Mouse (Mus musculus) midbrain, postnatal 0 days (tissue): Measurements from ENCODE around the gene Ccn5. TPM values are rescaled to one million over a fixed set of nuclear protein-coding genes. Genes with fewer than 3 reads are reported as not detected.

Source experiments
- ATAC-seq: fragments of 200-750 bp; cut with Nextera tagmentation; 2 replicates; pipeline ENCODE4 v1.8.0; 2017; ENCODE audit warnings: moderate number of reproducible peaks, mild to moderate bottlenecking, moderate TSS enrichment, moderate library complexity; ENCODE audit not compliant: low FRiP score
- DNase-seq: peaks from one replicate; pipeline ENCODE4 v3.0.0-alpha.2; 2015; ENCODE audit warnings: low spot score
- H3K27ac ChIP-seq: fragments of 300-500 bp; sonication (generic); 2 replicates; pipeline ENCODE4 v1.5.1; 2014; ENCODE audit warnings: low read depth, mild to moderate bottlenecking, low read length, mixed read lengths
- H3K27me3 ChIP-seq: fragments of 300-500 bp; sonication (generic); 2 replicates; pipeline ENCODE4 v1.6.1; 2014; ENCODE audit warnings: low read length, control low read depth, mixed read lengths; ENCODE audit not compliant: insufficient read depth
- H3K36me3 ChIP-seq: fragments of 300-500 bp; sonication (generic); 2 replicates; pipeline ENCODE4 v1.6.1; 2014; ENCODE audit warnings: low read length, control low read depth, mixed read lengths; ENCODE audit not compliant: insufficient read depth
- H3K4me1 ChIP-seq: fragments of 300-500 bp; sonication (generic); 2 replicates; pipeline ENCODE4 v1.6.1; 2014; ENCODE audit warnings: mild to moderate bottlenecking, control low read depth, antibody characterized with exemption, low read length, mixed read lengths; ENCODE audit not compliant: insufficient read depth
- H3K4me2 ChIP-seq: fragments of 300-500 bp; sonication (generic); 2 replicates; pipeline ENCODE4 v1.6.1; 2014; ENCODE audit warnings: low read depth, mild to moderate bottlenecking, low read length, mixed read lengths; ENCODE audit not compliant: poor library complexity, severe bottlenecking
- H3K4me3 ChIP-seq: fragments of 300-500 bp; sonication (generic); 2 replicates; pipeline ENCODE4 v1.5.1; 2014; ENCODE audit warnings: low read depth, mild to moderate bottlenecking, low read length, moderate library complexity
- H3K9ac ChIP-seq: fragments of 300-500 bp; sonication (generic); replicated peaks from 2 replicates; pipeline ENCODE4 v1.6.1; 2014; ENCODE audit warnings: mild to moderate bottlenecking, low read length, moderate library complexity, mixed read lengths; ENCODE audit not compliant: poor library complexity, severe bottlenecking
- H3K9me3 ChIP-seq: fragments of 300-500 bp; sonication (generic); 2 replicates; pipeline ENCODE4 v1.6.1; 2016; ENCODE audit warnings: low read length, control low read depth
- CTCF ChIP-seq: IDR thresholded peaks from 2 replicates; pipeline ENCODE4 v1.5.1; 2016; ENCODE audit warnings: antibody characterized with exemption, mild to moderate bottlenecking
- WGBS: fragments of 180-500 bp; shearing (Covaris S2); extraction: QIAGEN DNeasy Blood & Tissue Kit; methylation state at CpG from one replicate; pipeline ENCODE4 v1.1.7; 2014; 5-methylcytosine and 5-hydroxymethylcytosine counted together
- polyA plus RNA-seq: library from polyadenylated mRNA; unstranded; fragments of >200 nt; fragmentation: Nextera tagmentation; extraction: Ambion mirVana; gene quantifications from 2 replicates; pipeline ENCODE4 v1.2.1, GENCODE M21; 2015
- total RNA-seq: library from RNA; depleted of rRNA; stranded (reverse); fragments of >200 nt; gene quantifications from 2 replicates; pipeline ENCODE4 v1.2.3, GENCODE M21; 2014

Ccn5 gene
- total and polyA plus RNA-seq, 2 experiments from 2014 or later = 0.22 to 0.32 TPM

- H3K9ac ChIP-seq = no peak within 1 kb of the TSS
Observed at GRCm38 (mm10) chr2:163853461-163853901, 32.8 kb downstream of the Ccn5 start, which contains the start of gene Kcnk15. Gene Kcnk15 (plus strand): TSS chr2:163853651.

GRCm38 (mm10) chr2:163857233-163857632 is 36.6 kb downstream of the Ccn5 start:
- DNase-seq = no peak
- no peaks in the 10 kb centered on the region for H3K36me3 ChIP-seq
- peak; percentile 59; the same call in 1 of the 2 replicates for ATAC-seq
- no peak overlapping the region for H3K27ac ChIP-seq
- H3K4me2 ChIP-seq = no peak overlapping the region
- 76% methylated on average over 6 of the region's 6 CpGs for WGBS
- H3K9me3 ChIP-seq = no peaks in the 10 kb centered on the region
- no peak overlapping the region for H3K9ac ChIP-seq
- no peak overlapping the region for H3K4me3 ChIP-seq
- peaks cover 55% of the 10 kb centered on the region for H3K27me3 ChIP-seq
- no peak for TF ChIP-seq CTCF
- H3K4me1 ChIP-seq = 0 out of 2 replicates have a peak, but pooled peaks cover 3% of the 10 kb centered on the region

More at GRCm38 (mm10) chr2:163853461-163853901, 32.8 kb downstream of the Ccn5 start, which contains the start of gene Kcnk15:
- ATAC-seq (no peak), DNase-seq (peak; percentile 49)
- WGBS = 2% methylated on average over 38 of the region's 38 CpGs
- Histone ChIP-seq H3K4me1 (no peaks in the 10 kb centered on the region), H3K9me3 (no peaks in the 10 kb centered on the region), H3K27me3 (peaks cover 76% of the 10 kb centered on the region), H3K27ac (no peak within 1 kb of the TSS), H3K36me3 (no peaks in the 10 kb centered on the region), H3K4me2 (peak within 1 kb of the TSS; percentile 31), H3K4me3 (peak within 1 kb of the TSS; percentile 24)
- peak; percentile 78 for TF ChIP-seq CTCF

DNA sequence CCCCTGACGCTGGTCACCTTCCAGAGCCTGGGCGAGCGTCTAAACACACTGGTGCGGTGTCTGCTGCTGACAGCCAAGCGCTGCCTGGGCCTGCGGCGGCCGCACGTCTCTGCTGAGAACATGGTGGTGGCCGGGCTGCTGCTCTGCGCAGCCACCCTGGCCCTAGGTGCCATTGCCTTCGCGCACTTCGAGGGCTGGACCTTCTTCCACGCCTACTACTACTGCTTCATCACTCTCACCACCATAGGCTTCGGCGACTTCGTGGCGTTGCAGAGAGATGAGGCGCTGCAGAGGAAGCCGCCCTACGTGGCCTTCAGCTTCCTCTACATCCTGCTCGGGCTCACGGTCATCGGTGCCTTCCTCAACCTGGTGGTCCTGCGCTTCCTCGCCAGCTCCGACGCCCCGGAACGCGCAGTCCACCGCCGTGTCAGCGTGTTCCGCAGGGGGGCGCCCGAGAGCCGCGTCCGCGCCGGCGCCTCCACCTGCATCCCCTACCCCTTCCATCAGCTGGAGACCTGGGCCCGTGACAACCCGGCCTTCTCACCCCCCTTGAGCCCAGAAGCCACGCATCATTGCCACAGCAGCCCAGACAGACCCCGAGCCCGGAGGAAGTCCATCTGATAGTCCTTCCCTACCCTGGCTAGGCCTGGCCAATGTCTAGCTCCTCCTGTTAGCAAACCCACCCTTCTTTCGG is 37.7 kb downstream of the Ccn5 start:
- Histone ChIP-seq H3K27me3 (peaks cover 49% of the 10 kb centered on the region), H3K4me1 (0 out of 2 replicates have a peak, but pooled peaks cover 3% of the 10 kb centered on the region), H3K4me3 (peak overlapping the region; percentile 14; the same call in 1 of the 2 replicates), H3K9me3 (no peaks in the 10 kb centered on the region), H3K9ac (0 out of 2 replicates have a peak overlapping the region, but pooled peaks have one; percentile 24), H3K4me2 (peak overlapping the region; percentile 40), H3K27ac (no peak overlapping the region), H3K36me3 (no peaks in the 10 kb centered on the region)
- 18% methylated on average over 49 of the region's 50 CpGs for WGBS
- peak; percentile 84 for TF ChIP-seq CTCF
- ATAC-seq (peak; percentile 34; the same call in 1 of the 2 replicates), DNase-seq (no peak)

DNA sequence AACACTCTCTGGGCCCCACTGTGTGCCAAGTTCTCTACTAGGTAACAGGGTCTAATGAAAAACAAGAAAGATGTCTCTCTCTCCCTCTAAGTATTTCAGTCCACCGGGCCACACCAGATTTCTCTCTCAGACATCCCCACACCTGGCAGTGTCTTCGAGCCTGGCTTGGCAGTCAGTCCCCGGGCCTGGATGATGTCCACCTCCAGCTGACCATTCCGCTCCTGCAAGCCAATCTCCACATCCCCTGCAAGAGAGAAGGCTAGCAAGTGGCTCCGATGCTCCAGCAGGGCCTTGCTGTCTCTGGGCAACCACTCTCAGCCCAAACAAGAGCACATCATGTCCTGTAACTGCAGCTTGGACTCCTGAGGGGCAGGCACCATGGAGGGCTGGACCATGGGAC is 44.6 kb downstream of the Ccn5 start:
- ATAC-seq (no peak), DNase-seq (no peak)
- Histone ChIP-seq H3K9me3 (no peaks in the 10 kb centered on the region), H3K4me1 (no peaks in the 10 kb centered on the region), H3K9ac (no peak overlapping the region), H3K27me3 (no peaks in the 10 kb centered on the region), H3K4me3 (no peak overlapping the region), H3K4me2 (no peak overlapping the region), H3K36me3 (0 out of 2 replicates have a peak, but pooled peaks cover 3% of the 10 kb centered on the region), H3K27ac (no peak overlapping the region)
- TF ChIP-seq CTCF = no peak
- WGBS = 91% methylated on average over 5 of the region's 5 CpGs

GRCm38 (mm10) chr2:163866061-163866460 is 45.4 kb downstream of the Ccn5 start:
- DNase-seq = no peak
- H3K4me1 ChIP-seq = no peaks in the 10 kb centered on the region
- 92% methylated on average over 9 of the region's 9 CpGs for WGBS
- no peak overlapping the region for H3K27ac ChIP-seq
- 0 out of 2 replicates have a peak, but pooled peaks cover 3% of the 10 kb centered on the region for H3K36me3 ChIP-seq
- H3K4me2 ChIP-seq = no peak overlapping the region
- H3K9me3 ChIP-seq = no peaks in the 10 kb centered on the region
- no peak for ATAC-seq
- TF ChIP-seq CTCF = no peak
- H3K9ac ChIP-seq = no peak overlapping the region
- H3K27me3 ChIP-seq = no peaks in the 10 kb centered on the region
- H3K4me3 ChIP-seq = no peak overlapping the region

- Histone ChIP-seq H3K4me3 (no peak overlapping the region), H3K27ac (no peak overlapping the region), H3K36me3 (peaks cover 6% of the 10 kb centered on the region; the same call in 1 of the 2 replicates), H3K4me2 (no peak overlapping the region), H3K9ac (no peak overlapping the region), H3K27me3 (no peaks in the 10 kb centered on the region), H3K9me3 (no peaks in the 10 kb centered on the region), H3K4me1 (no peaks in the 10 kb centered on the region)
- ATAC-seq (no peak), DNase-seq (no peak)
- TF ChIP-seq CTCF = no peak
- WGBS = 69% methylated on average over 5 of the region's 5 CpGs
Observed at GRCm38 (mm10) chr2:163869783-163870182, 49.1 kb downstream of the Ccn5 start.
